Mouse (Mus musculus) lung, adult 2 months (tissue): ENCODE measurements at regions not wholly inside any gene's neighbourhood (a gene's known extent, or its start where the extent isn't known, plus 50 kb on each side); places are given as distances from the start of the nearest gene placed in this dataset.

Experiments
- DNase-seq: peaks from one replicate; pipeline ENCODE4 v3.0.0; 2022
- H3K4me1 ChIP-seq: fragments of 200-500 bp; 2 replicates; pipeline ENCODE4 v1.6.1; 2011; ENCODE audit warnings: low read length; ENCODE audit not compliant: control insufficient read depth, insufficient read depth
- H3K4me3 ChIP-seq: fragments of 200-500 bp; replicated peaks from 2 replicates; pipeline ENCODE3; 2011; ENCODE audit warnings: low read depth, mild to moderate bottlenecking, control low read depth, low read length; ENCODE audit errors: extremely low read depth
- CTCF ChIP-seq: fragments of 200-500 bp; IDR thresholded peaks from 2 replicates; pipeline ENCODE4 v1.5.1; 2011; ENCODE audit warnings: mild to moderate bottlenecking, low read length, control low read depth; ENCODE audit not compliant: insufficient read depth
- POLR2A ChIP-seq: fragments of 200-500 bp; IDR thresholded peaks from 2 replicates; pipeline ENCODE4 v1.6.1; 2011; ENCODE audit warnings: low read depth, mild to moderate bottlenecking, control low read depth, low read length, borderline replicate concordance; ENCODE audit errors: extremely low read depth
- WGBS: fragments of 180-500 bp; shearing (Covaris S2); methylation state at CpG from one replicate; pipeline ENCODE4 v1.1.7; 2018; 5-methylcytosine and 5-hydroxymethylcytosine counted together

DNA sequence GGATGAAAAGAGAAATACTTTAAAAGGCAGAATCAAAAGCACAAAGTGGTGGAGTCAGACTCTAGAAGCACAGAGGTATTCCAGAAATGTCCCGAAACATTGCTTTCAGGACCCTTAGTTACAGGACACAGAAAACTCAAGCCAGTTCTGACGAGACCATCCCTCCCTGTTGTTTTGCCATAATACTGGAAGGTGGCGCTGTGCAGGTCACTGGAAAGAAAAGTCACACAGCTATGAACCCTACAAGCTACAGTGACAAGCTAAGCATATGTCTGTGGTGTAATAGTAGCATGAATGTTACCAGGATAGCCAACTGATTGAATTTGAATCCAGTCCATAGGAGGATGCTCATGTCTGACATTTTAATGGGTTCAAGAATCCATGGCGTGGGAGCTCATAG is 117.4 kb upstream of the Cxxc4 start:
- WGBS = 70% methylated on average over 4 of the region's 4 CpGs
- Histone ChIP-seq H3K4me1 (no peaks in the 10 kb centered on the region), H3K4me3 (no peak overlapping the region)
- no peak for DNase-seq
- no peak for TF ChIP-seq POLR2A
- no peak for TF ChIP-seq CTCF

DNA sequence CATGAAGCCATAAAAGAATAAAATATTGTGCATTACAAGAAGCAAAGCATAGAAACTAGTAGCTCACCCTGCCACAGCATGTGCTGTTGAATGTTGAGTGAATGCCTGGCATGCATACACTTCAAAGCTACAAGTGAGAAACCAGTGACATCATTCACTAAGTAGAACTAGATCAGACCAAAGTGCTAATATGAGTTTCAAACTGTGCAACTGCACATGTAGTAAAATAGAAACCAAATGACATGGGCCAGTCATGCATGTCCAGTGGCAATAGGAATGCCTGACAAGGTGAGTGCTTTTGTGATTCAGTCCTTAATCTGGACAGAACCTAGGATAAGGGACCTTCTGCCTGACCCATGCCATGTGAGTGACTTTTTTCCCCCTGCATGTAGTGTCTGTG is 111.3 kb upstream of the Cxxc4 start:
- TF ChIP-seq POLR2A (no peak), CTCF (no peak)
- H3K4me3 ChIP-seq = no peak overlapping the region
- no peaks in the 10 kb centered on the region for H3K4me1 ChIP-seq
- no peak for DNase-seq

DNA sequence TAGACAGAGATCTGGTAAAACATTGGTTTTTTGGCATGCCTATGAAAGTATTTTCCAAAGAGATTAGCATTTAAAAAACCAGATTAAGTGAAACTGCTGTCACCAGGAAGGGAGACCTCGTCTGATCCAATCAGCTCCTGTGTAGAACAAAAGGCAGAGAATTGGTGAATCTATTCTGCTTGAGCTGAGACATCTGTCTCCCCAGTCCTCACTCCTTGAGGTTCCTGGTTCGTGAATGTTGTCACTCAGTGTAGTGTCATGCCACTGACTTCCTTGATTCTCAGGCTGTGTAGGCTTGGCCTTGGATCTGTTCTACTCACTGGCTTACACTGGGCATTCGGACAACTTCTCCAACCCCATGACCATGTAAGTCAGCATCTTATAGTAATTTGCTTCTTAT is 105.9 kb upstream of the Cxxc4 start:
- DNase-seq = no peak
- Histone ChIP-seq H3K4me3 (no peak overlapping the region), H3K4me1 (no peaks in the 10 kb centered on the region)
- TF ChIP-seq POLR2A (no peak), CTCF (no peak)
- 60% methylated on average over 3 of the region's 3 CpGs for WGBS

DNA sequence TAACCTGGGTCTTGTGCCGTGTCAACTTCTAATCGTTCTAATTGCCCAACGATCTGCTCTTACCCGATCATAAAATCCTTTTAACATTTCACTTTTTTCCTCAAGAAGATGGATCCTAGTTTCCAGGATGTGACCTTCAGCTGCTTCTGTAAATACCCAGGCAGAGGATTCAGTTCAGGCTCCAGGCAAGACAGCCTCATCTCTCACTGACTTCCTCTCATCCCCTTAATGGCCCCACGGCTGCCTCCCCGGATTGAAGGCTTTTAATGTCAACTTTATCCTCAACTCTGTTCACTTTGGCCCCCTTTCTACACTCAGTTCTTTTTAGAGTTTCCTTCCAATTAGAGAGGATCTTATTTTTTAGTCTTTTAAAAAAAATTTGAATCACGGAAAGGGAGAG is 91.0 kb upstream of the Cxxc4 start:
- no peaks in the 10 kb centered on the region for H3K4me1 ChIP-seq
- WGBS = 18% methylated on average over 7 of the region's 7 CpGs
- TF ChIP-seq CTCF (no peak), POLR2A (no peak)
- DNase-seq = no peak
- H3K4me3 ChIP-seq = no peak overlapping the region

DNA sequence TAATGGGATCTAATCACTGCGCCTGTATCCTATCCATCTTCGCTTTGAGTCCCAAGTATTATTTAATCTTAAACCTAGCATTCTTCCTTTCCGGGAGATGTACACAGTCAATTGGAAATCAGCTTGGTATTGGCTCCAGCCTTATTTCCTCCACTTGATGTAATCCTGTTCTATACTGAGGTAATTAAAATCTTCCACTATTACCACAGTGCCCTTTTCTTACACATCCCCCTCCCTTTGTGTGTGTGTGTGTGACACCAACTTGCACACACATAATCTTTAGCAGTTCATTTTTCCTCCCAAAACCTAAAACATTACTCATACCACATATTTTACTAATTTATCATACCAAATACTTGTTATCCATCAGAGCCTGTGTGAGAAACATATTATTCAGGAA is 90.3 kb upstream of the Cxxc4 start:
- no peak for DNase-seq
- Histone ChIP-seq H3K4me3 (no peak overlapping the region), H3K4me1 (no peaks in the 10 kb centered on the region)
- 96% methylated on average over 3 of the region's 3 CpGs for WGBS
- TF ChIP-seq CTCF = no peak
- no peak for TF ChIP-seq POLR2A

DNA sequence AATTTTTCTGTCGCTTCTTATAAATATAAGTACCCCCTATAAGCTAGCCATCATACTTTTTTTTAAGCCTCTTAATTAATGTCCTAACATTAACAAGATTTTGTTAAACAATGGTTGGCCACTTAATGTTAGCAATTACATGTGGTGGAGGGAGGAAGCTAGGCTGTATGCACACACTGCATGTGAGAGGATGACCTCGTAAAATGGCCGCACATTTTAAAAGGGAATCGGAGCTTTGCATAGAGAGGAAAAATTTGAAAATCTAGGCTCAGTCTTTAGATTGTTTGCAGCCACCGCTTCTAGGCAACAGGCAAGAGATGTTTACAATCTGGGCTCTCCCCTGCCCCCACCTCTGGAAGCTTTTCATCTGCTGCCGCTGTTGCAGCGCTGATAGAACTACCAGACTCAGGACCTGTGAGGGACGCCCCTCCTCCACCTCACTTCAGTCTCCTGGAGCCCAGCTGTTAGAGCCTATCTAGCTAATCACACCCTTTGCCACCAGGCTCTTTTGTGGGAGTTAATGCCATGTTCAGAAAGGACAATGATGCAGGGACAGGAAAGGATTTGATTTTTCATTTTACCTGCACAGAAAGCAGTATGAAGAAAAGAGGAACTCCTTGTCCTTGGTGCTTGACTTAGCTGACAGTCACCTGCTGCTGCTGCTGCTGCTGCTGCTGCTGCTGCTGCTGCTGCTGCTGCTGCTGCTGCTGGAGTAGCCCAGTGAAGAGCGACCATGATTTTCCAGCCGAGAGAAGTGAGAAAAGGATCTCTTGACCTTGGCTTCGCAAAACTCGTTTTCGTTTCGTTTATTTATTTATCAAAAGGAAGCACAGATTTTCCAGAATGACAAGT is 89.7 kb upstream of the Cxxc4 start:
- TF ChIP-seq CTCF (no peak), POLR2A (no peak)
- H3K4me3 ChIP-seq = no peak overlapping the region
- no peaks in the 10 kb centered on the region for H3K4me1 ChIP-seq
- 12% methylated on average over 14 of the region's 14 CpGs for WGBS
- peak; percentile 4 for DNase-seq

DNA sequence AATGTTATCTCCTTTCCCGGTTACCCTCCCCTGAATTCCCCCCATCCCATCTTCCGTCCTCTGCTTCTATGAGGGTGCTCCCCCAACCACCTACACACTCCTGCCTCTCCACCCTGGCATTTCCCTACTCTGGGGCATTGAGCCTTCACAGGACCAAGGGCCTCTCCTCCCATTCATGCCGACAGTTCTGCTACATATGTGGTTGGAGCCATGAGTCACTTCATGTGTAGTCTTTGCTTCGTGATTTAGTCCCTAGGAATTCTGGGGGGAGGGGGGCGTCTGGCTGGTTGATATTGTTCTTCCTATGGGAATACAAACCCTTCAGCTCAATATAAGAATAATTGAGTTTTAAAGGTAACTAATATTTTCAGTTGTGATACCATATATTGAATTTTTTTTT is 74.0 kb upstream of the Cxxc4 start:
- no peak for TF ChIP-seq POLR2A
- no peak for TF ChIP-seq CTCF
- 78% methylated on average over 5 of the region's 5 CpGs for WGBS

DNA sequence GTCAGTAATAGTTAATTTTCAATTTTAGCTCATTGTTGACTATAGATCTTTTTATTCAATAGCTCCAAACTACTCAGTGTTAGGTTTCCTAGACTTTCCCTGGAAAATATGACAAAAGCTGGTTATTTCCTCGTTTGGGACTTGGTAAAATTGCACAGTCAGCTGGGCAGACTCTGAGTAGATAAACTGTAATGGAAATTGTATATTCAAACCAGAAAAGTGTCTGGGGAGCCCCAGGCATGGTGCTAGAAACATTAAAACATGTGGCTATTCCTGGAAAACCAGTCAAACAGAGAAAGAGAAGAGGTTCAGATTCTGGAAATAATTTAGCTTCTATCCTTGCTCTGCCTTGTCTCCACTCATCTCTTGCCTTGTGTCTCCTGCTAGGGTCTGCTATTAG is 66.4 kb upstream of the Cxxc4 start:
- TF ChIP-seq POLR2A = no peak
- TF ChIP-seq CTCF = no peak
- 38% methylated on average over 1 of the region's 1 CpGs for WGBS
- H3K4me3 ChIP-seq = no peak overlapping the region
- no peaks in the 10 kb centered on the region; the same call in 1 of the 2 replicates for H3K4me1 ChIP-seq
- DNase-seq = no peak

More for the DNA sequence above, 74.0 kb upstream of the Cxxc4 start:
- no peak for DNase-seq
- Histone ChIP-seq H3K4me1 (no peaks in the 10 kb centered on the region), H3K4me3 (no peak overlapping the region)

DNA sequence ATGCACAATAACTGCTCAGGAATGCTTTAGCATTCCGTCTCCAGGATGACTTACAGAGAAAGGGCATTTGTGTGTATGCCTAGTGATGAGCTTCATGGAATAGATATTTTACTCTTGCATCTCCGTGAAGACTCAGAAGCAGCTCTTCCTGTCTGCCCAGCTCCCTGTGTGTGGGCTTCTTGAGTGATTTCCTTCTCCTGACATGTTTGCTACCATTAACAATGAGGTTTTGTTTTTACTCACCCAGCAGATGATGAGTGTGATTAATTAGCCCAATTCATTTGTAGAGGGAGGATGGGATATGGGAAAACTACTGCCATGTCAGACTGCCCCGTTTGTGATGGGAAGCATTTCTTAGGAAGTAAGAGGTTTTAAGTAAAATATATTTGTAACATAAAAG is 63.9 kb upstream of the Cxxc4 start:
- TF ChIP-seq CTCF (no peak), POLR2A (no peak)
- Histone ChIP-seq H3K4me3 (no peak overlapping the region), H3K4me1 (no peaks in the 10 kb centered on the region; the same call in 1 of the 2 replicates)
- 20% methylated on average over 3 of the region's 3 CpGs for WGBS
- DNase-seq = no peak

DNA sequence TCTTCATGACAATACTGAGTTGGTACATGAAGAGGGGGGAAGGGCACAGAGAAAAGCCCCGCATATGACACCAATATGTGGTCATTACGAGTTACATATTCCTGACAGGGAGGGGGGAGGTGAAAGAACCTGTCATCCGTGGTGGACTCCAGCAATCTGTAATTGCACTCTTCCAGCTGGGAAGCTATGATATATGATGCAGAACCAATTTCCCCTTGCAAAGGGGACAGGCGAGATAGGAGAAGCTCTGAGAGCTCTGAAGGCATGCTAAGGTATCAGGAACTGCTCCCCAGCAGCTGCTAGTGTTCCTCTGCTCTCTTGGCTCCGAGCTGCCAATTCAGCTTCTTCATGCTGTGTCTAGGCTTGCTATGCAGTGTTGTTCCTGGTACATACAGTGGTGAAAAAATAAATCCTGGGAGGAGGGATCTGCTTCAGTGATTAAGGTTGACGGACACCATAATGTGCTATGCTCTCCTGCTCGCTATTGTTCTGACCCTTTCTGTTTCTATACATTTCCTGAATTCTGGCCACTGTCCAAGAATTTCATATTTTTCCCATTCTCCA is 57.7 kb upstream of the Cxxc4 start:
- H3K4me1 ChIP-seq = no peaks in the 10 kb centered on the region
- WGBS = 65% methylated on average over 7 of the region's 7 CpGs
- no peak for TF ChIP-seq CTCF
- TF ChIP-seq POLR2A = no peak

More for the DNA sequence above, 57.7 kb upstream of the Cxxc4 start:
- DNase-seq = no peak
- H3K4me3 ChIP-seq = no peak overlapping the region
